Mouse (Mus musculus) megakaryocyte, adult 5-6 weeks (primary cell): Measurements from ENCODE around the gene 4932414N04Rik. TPM values are rescaled to one million over a fixed set of nuclear protein-coding genes. Genes with fewer than 3 reads are reported as not detected.

Source experiments
- total RNA-seq, 2 experiments: library from RNA; stranded (forward) in 1 of 2; stranded (reverse) in 1 of 2; fragments of 153-499, 151-499 nt in 1 of 2; fragments of 221-1000, 200-1000 nt in 1 of 2; gene quantifications; 2 replicates each; pipeline versions ENCODE4 v1.2.3 to v1.2.4; 2015 to 2017

Gene 4932414N04Rik
- total RNA-seq, 2 experiments from 2014 or later, result not detected

Other genes starting within 250 kb of the 4932414N04Rik start
- gene Stk39, start 184.2 kb upstream of the 4932414N04Rik start, total RNA-seq (2015), result 5.0 and 6.2 TPM in 2 replicates
- 3.9 and 7.1 TPM in 2 replicates for gene Stk39, start 184.2 kb upstream of the 4932414N04Rik start, total RNA-seq (2017)
- gene 4933409G03Rik, start 74.1 kb upstream of the 4932414N04Rik start, total RNA-seq (2015), result not detected in 2 replicates
- gene 4933409G03Rik, start 74.1 kb upstream of the 4932414N04Rik start, total RNA-seq (2017), result not detected in 2 replicates
- gene Cers6, start 205.0 kb downstream of the 4932414N04Rik start, total RNA-seq (2015), result 133 and 146 TPM in 2 replicates
- 64.6 and 82.4 TPM in 2 replicates for gene Cers6, start 205.0 kb downstream of the 4932414N04Rik start, total RNA-seq (2017)